Mouse (Mus musculus) heart, postnatal 0 days (tissue): ENCODE results near the gene 4930432K21Rik. TPM values are rescaled to one million over a fixed set of nuclear protein-coding genes. Genes with fewer than 3 reads are reported as not detected.
A peak's percentile ranks its signal among the peaks of the same experiment; 100 is the strongest.

Experiments
- ATAC-seq: fragments of 200-750 bp; cut with Nextera tagmentation; 2 replicates; pipeline ENCODE4 v1.8.0; 2017; ENCODE audit warnings: low read depth, moderate number of reproducible peaks, moderate library complexity; ENCODE audit not compliant: insufficient read depth
- DNase-seq: peaks from one replicate; pipeline ENCODE4 v3.0.0-alpha.2; 2016; ENCODE audit warnings: low spot score
- H3K27ac ChIP-seq: fragments of 300-500 bp; sonication (generic); 2 replicates; pipeline ENCODE4 v1.5.1; 2014; ENCODE audit warnings: low read depth, mild to moderate bottlenecking
- H3K27me3 ChIP-seq: fragments of 300-500 bp; sonication (generic); 2 replicates; pipeline ENCODE4 v1.6.1; 2014; ENCODE audit warnings: low read length, mixed read lengths; ENCODE audit not compliant: control insufficient read depth, insufficient read depth
- H3K36me3 ChIP-seq: fragments of 300-500 bp; sonication (generic); replicated peaks from 2 replicates; pipeline ENCODE4 v1.6.1; 2014; ENCODE audit warnings: low read length, mixed read lengths; ENCODE audit not compliant: control insufficient read depth, insufficient read depth
- H3K4me1 ChIP-seq: fragments of 300-500 bp; sonication (generic); 2 replicates; pipeline ENCODE4 v1.6.1; 2014; ENCODE audit warnings: antibody characterized with exemption; ENCODE audit not compliant: control insufficient read depth, insufficient read depth
- H3K4me2 ChIP-seq: fragments of 300-500 bp; sonication (generic); 2 replicates; pipeline ENCODE4 v1.6.1; 2014; ENCODE audit warnings: low read depth, mild to moderate bottlenecking, low read length, moderate library complexity
- H3K4me3 ChIP-seq: fragments of 300-500 bp; sonication (generic); 2 replicates; pipeline ENCODE4 v1.5.1; 2014; ENCODE audit warnings: low read depth, low read length
- H3K9ac ChIP-seq: fragments of 300-500 bp; sonication (generic); replicated peaks from 2 replicates; pipeline ENCODE4 v1.6.1; 2014; ENCODE audit warnings: low read depth, low read length, mixed read lengths
- H3K9me3 ChIP-seq: fragments of 300-500 bp; sonication (generic); replicated peaks from 2 replicates; pipeline ENCODE4 v1.6.1; 2016; ENCODE audit warnings: low read length; ENCODE audit not compliant: control insufficient read depth
- CTCF ChIP-seq: IDR thresholded peaks from 2 replicates; pipeline ENCODE4 v1.5.1; 2016; ENCODE audit warnings: antibody characterized with exemption, control low read depth, low read depth
- EP300 ChIP-seq: IDR thresholded peaks from 2 replicates; pipeline ENCODE4 v1.6.1; 2016; ENCODE audit warnings: antibody characterized with exemption, low read depth
- WGBS: fragments of 180-500 bp; shearing (Covaris S2); extraction: QIAGEN DNeasy Blood & Tissue Kit; methylation state at CpG from one replicate; pipeline ENCODE4 v1.1.7; 2014; 5-methylcytosine and 5-hydroxymethylcytosine counted together
- polyA plus RNA-seq: library from polyadenylated mRNA; unstranded; fragments of >200 nt; fragmentation: Nextera tagmentation; extraction: Ambion mirVana; gene quantifications from 2 replicates; pipeline ENCODE4 v1.2.1, GENCODE M21; 2015
- total RNA-seq: library from RNA; depleted of rRNA; stranded (reverse); fragments of >200 nt; gene quantifications from 2 replicates; pipeline ENCODE4 v1.2.3, GENCODE M21; 2014; ENCODE audit warnings: low replicate concordance

4930432K21Rik gene
- total and polyA plus RNA-seq, 2 experiments from 2014 or later = 0.48 TPM; not detected in 1

DNA sequence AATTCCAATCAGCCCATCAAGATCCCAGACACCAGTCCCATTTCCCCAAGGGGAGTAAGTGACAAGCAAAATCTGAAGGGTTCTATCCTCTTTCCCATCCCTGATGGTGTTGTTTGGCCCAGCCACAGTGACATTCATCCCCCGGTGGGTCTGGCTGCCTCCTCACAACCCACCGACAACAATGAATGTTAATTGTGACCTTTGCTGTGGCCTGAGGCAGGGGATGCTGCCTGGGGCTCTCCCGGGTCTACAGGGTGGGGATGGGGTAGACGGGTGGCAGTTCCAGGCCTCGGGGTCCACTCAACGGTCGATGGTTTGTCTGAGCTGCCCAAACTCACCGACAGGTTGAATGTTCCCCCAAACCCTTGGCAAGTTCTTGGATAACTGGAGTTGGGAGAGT, 30.8 kb downstream of the 4930432K21Rik start:
- TF ChIP-seq CTCF = no peak
- TF ChIP-seq EP300 = no peak

GRCm38 (mm10) chr8:84179946-84180345, 32.1 kb downstream of the 4930432K21Rik start:
- Histone ChIP-seq H3K36me3 (0 out of 2 replicates have a peak, but pooled peaks cover 3% of the 10 kb centered on the region), H3K4me3 (peak overlapping the region; percentile 11; the same call in 1 of the 2 replicates), H3K9me3 (no peaks in the 10 kb centered on the region), H3K9ac (peak overlapping the region; percentile 17), H3K27me3 (no peaks in the 10 kb centered on the region), H3K4me2 (peak overlapping the region; percentile 53; the same call in 1 of the 2 replicates), H3K4me1 (peaks cover 28% of the 10 kb centered on the region; the same call in 1 of the 2 replicates), H3K27ac (no peak overlapping the region; the same call in 1 of the 2 replicates)
- no peak for TF ChIP-seq EP300
- TF ChIP-seq CTCF = no peak
- WGBS = 36% methylated on average over 4 of the region's 4 CpGs
- no peak for DNase-seq
- ATAC-seq = no peak

More for the DNA sequence above, 30.8 kb downstream of the 4930432K21Rik start:
- 85% methylated on average over 8 of the region's 8 CpGs for WGBS
- no peaks in the 10 kb centered on the region for H3K27me3 ChIP-seq
- H3K4me2 ChIP-seq = no peak overlapping the region
- H3K9me3 ChIP-seq = no peaks in the 10 kb centered on the region
- H3K27ac ChIP-seq = no peak overlapping the region
- peaks cover 21% of the 10 kb centered on the region; the same call in 1 of the 2 replicates for H3K4me1 ChIP-seq
- no peak overlapping the region for H3K4me3 ChIP-seq
- DNase-seq (no peak), ATAC-seq (no peak)
- H3K9ac ChIP-seq = no peak overlapping the region
- peaks cover 5% of the 10 kb centered on the region for H3K36me3 ChIP-seq

DNA sequence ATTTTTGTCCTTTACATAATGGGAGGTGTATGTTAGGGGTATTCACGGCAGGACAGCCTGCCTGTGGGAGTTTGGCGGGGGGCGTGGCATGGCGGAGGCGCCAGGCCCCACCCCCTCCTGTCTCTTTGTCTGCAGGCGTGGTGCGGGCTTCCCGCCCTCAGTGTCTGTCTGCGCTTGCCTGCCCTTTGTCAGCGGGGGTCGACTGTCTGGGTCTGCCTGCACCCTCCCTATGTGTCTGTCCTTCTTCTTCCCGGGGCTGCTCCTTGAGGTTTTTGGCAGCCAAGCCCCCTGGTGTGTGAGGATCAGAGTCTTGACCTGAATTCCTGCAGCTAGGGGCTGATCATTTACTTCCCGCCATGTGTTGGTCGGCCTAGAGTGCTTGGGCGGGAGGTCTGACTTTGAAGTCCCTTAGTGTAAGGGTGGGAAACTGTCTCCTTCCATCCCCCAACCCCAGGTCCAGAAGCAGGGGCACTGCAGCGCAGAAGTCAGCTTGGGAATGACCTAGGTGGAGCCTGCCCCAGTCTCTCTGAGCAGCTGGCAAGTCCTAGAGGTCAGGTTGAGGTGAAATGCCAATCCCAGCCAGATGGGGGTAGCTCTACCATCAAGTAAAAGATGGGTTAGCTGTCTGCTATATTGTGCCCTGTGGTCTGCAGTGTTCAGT, 32.8 kb downstream of the 4930432K21Rik start:
- Histone ChIP-seq H3K36me3 (0 out of 2 replicates have a peak, but pooled peaks cover 3% of the 10 kb centered on the region), H3K4me3 (peak overlapping the region; percentile 11), H3K4me2 (peak overlapping the region; percentile 53), H3K9ac (peak overlapping the region; percentile 17), H3K4me1 (peaks cover 28% of the 10 kb centered on the region; the same call in 1 of the 2 replicates), H3K9me3 (no peaks in the 10 kb centered on the region), H3K27ac (no peak overlapping the region; the same call in 1 of the 2 replicates), H3K27me3 (no peaks in the 10 kb centered on the region)
- DNase-seq (no peak), ATAC-seq (peak; percentile 52)
- 6% methylated on average over 16 of the region's 16 CpGs for WGBS
- TF ChIP-seq EP300 (no peak), CTCF (no peak)

GRCm38 (mm10) chr8:84182833-84183232, 35.0 kb downstream of the 4930432K21Rik start:
- H3K36me3 ChIP-seq = no peaks in the 10 kb centered on the region
- 61% methylated on average over 4 of the region's 4 CpGs for WGBS
- peak overlapping the region; percentile 97 for H3K9ac ChIP-seq
- ATAC-seq (no peak), DNase-seq (no peak)
- peaks cover 28% of the 10 kb centered on the region; the same call in 1 of the 2 replicates for H3K4me1 ChIP-seq
- H3K4me3 ChIP-seq = peak overlapping the region; percentile 90
- no peaks in the 10 kb centered on the region for H3K9me3 ChIP-seq
- H3K27me3 ChIP-seq = no peaks in the 10 kb centered on the region
- peak overlapping the region; percentile 99 for H3K4me2 ChIP-seq
- H3K27ac ChIP-seq = peak overlapping the region; percentile 81; the same call in 1 of the 2 replicates
- no peak for TF ChIP-seq EP300
- TF ChIP-seq CTCF = no peak

DNA sequence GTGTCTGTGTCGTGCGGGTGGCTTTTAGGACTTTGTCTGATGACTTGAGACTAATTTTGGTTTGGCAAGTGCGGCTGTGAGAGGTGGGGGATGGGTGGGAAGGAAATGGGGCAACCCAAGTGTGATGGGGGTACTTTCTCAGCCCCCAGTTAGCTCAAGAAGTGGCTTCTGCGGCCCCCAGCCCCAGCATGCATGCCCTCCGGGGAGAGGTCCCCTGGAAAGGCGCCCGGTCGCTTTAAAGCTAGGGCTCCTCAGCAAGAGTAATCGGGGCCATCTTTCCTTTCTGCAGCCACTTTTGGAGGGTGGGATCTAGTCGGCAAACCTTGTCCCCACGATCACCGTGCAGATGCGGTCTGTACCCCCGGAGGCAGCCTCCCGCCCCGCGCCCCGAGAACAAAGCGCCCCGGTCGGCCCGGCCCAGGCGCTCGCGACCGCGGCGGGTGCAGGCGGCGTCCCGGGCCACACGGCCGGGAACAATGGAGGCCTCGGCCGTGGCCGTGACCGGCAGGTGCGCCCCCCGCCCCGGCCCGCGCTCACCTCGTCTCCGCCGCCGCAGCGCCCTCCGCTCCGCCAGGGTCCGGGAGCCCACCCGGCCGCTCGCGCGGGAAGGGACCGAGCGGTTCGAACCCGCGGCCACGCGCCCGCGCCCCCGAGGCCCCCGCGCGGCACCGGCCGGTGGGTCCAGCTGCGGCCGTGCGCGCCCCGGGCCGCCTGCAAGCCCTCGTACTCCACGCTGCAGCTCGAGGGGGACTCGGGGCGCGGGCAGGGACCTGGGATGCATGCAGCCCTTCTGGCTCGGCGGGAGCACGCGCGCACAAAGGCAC, 35.6 kb downstream of the 4930432K21Rik start:
- Histone ChIP-seq H3K4me3 (peak overlapping the region; percentile 90), H3K4me2 (peak overlapping the region; percentile 99), H3K4me1 (peaks cover 28% of the 10 kb centered on the region; the same call in 1 of the 2 replicates), H3K9me3 (no peaks in the 10 kb centered on the region), H3K27ac (peak overlapping the region; percentile 81), H3K27me3 (no peaks in the 10 kb centered on the region), H3K9ac (peak overlapping the region; percentile 97), H3K36me3 (no peaks in the 10 kb centered on the region)
- no peak for TF ChIP-seq EP300
- no peak for TF ChIP-seq CTCF
- ATAC-seq (peak; percentile 22), DNase-seq (no peak)
- under 1% methylated on average over 69 of the region's 87 CpGs for WGBS
